Mouse (Mus musculus) ES-Bruce4 (cell line): Measurements from ENCODE around the gene Calr.

ENCODE experiments used
- CTCF ChIP-seq: IDR thresholded peaks from one replicate; pipeline ENCODE4 v1.8.1; 2011; ENCODE audit warnings: low read depth, low read length
- POLR2A ChIP-seq: IDR thresholded peaks from one replicate; pipeline ENCODE4 v1.8.1; 2011; ENCODE audit warnings: low read length; ENCODE audit not compliant: insufficient read depth

DNA sequence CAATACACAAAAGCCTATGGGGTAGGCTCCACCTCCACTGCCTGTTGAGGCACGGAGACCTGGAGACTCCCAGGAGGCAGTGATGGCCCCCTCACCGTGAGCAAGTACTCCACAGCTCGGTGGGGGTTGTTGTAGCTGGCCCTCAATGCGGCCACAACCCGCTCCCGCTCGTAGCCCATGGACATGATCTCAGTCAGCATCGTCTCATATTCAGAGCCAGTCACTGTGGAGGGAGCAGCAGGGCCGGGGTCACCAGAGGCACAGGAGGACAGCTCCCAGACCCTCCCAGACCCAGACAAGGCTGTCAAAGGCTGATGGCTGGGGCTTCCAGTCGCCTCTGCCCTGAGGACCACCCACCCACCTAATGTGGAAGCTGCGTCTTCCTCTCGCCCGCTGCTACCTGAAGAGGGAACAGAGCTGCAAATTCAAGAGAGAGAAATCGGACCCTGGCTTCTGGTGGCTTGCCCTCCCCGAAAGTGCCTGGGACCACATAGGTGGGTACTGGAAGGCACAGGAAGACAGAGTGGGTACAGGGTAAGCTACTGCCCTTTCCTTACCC, 8.7 kb downstream of the Calr start:
- no peak for TF ChIP-seq POLR2A
- no peak for TF ChIP-seq CTCF
